Comparison of ENCODE assay signal across 14 mouse cellular contexts in the genomic region with DNA sequence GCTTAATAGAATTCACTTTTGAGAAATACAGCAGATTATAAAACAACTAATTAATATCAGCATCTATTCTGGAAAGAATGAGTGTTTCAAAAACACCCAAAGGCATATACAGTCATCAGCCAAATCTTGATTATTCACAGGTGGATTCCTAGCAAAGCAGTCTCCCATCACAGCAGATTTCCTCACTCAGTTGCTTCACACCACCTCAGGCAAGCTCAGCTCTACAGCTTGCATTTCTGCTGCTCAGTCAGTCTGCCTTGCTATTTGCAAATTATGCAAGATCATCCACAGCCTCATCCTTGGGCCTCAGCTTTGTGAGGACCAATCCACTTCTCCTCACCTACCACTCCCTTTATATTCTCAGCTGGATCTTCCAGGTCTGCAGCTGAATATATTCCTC.
"Had no signal": no experiment of that assay in that cellular context is flagged by ENCODE, and none has a peak within 500 bp of the region (broad histone marks: within the 10 kb centered on the region; RNA-seq: fewer than 3 reads in every experiment).

No protein-coding gene starts in this region.

- H3K4me2 ChIP-seq: liver, embryonic 11.5 days; liver, embryonic 15.5 days; neural tube, embryonic 13.5 days; stomach, embryonic 15.5 days had no signal

- DNase-seq: kidney, adult 8-10 months; kidney, postnatal 25 days; lung, adult 2 months; lung, postnatal 36 days; right cerebral cortex, postnatal 14 days; thymus, adult 2 months; thymus, postnatal 25 days had no signal

- H3K27me3 ChIP-seq: liver, embryonic 15.5 days; neural tube, embryonic 13.5 days; stomach, embryonic 15.5 days had no signal

- H3K4me3 ChIP-seq: left cerebral cortex, adult 2 months; limb, embryonic 10.5 days; liver, embryonic 15.5 days; neural tube, embryonic 13.5 days; stomach, embryonic 15.5 days had no signal

- H3K9me3 ChIP-seq: limb, embryonic 10.5 days; liver, embryonic 15.5 days; neural tube, embryonic 13.5 days; stomach, embryonic 15.5 days had no signal

- H3K36me3 ChIP-seq: limb, embryonic 10.5 days; liver, embryonic 15.5 days; neural tube, embryonic 13.5 days; stomach, embryonic 15.5 days had no signal

- H3K9ac ChIP-seq: liver, embryonic 15.5 days; neural tube, embryonic 13.5 days; stomach, embryonic 15.5 days had no signal

- H3K4me1 ChIP-seq: limb, embryonic 10.5 days; liver, embryonic 15.5 days; neural tube, embryonic 13.5 days; stomach, embryonic 15.5 days had no signal

- ATAC-seq: lung, postnatal 0 days had no signal

- H3K27ac ChIP-seq: left cerebral cortex, adult 2 months; limb, embryonic 10.5 days; liver, embryonic 15.5 days; neural tube, embryonic 13.5 days; stomach, embryonic 15.5 days had no signal
